Mouse (Mus musculus) forebrain, embryonic 10.5 days (tissue): ENCODE measurements at regions not wholly inside any gene's neighbourhood (a gene's known extent, or its start where the extent isn't known, plus 50 kb on each side); places are given as distances from the start of the nearest gene placed in this dataset.
"Not testable (repeated sequence)": the region's sequence is repeated elsewhere in the genome, so short reads cannot be mapped to it uniquely, and the experiment has no call there.

ENCODE experiments used
- DNase-seq: peaks from one replicate; pipeline ENCODE4 v3.0.0-alpha.2; 2017; ENCODE audit warnings: low spot score; ENCODE audit errors: extremely low spot score
- H3K27ac ChIP-seq: fragments of 300-500 bp; sonication (generic); 2 replicates; pipeline ENCODE4 v1.5.1; 2016; ENCODE audit warnings: mild to moderate bottlenecking
- H3K27me3 ChIP-seq: fragments of 300-500 bp; sonication (generic); 2 replicates; pipeline ENCODE4 v1.6.1; 2016; ENCODE audit warnings: mild to moderate bottlenecking; ENCODE audit not compliant: poor library complexity, severe bottlenecking
- H3K36me3 ChIP-seq: fragments of 300-500 bp; sonication (generic); replicated peaks from 2 replicates; pipeline ENCODE4 v1.6.1; 2016; ENCODE audit warnings: mild to moderate bottlenecking, moderate library complexity
- H3K4me1 ChIP-seq: fragments of 300-500 bp; sonication (generic); 2 replicates; pipeline ENCODE4 v1.6.1; 2016
- H3K4me3 ChIP-seq: fragments of 300-500 bp; sonication (generic); 2 replicates; pipeline ENCODE4 v1.5.1; 2016; ENCODE audit warnings: mild to moderate bottlenecking, moderate library complexity
- H3K9me3 ChIP-seq: fragments of 300-500 bp; sonication (generic); 2 replicates; pipeline ENCODE4 v1.6.1; 2016; ENCODE audit warnings: mild to moderate bottlenecking, moderate library complexity
- WGBS: fragments of 180-500 bp; shearing (Covaris S2); methylation state at CpG from one replicate; pipeline ENCODE4 v1.1.7; 2016; 5-methylcytosine and 5-hydroxymethylcytosine counted together

DNA sequence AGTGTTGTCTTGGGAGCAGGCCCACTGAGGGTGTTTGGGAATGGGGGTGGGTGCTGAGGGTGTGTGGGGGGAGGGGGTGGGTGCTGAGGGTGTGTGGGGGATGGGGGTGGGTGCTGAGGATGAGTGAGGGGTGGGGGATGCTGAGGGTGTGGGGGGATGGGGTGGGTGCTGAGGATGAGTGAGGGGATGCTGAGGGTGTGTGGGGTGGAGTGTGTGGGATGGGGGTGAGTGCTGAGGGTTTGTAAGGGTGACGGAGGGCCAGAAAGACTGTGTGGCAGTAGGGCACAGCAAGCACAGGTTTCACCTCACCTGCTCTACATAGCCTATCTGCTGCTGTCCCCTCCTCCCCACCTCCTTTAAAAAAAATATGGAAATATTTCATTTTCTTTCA is 276.3 kb upstream of the Arglu1 start:
- H3K4me3 ChIP-seq: no peak overlapping the region
- H3K27me3 ChIP-seq: 0 out of 2 replicates have a peak, but pooled peaks cover 4% of the 10 kb centered on the region
- H3K36me3 ChIP-seq: no peaks in the 10 kb centered on the region
- H3K27ac ChIP-seq: peak overlapping the region; percentile 15; the same call in 1 of the 2 replicates
- H3K4me1 ChIP-seq: peaks cover 24% of the 10 kb centered on the region
- no peak for DNase-seq
- H3K9me3 ChIP-seq: no peaks in the 10 kb centered on the region; the same call in 1 of the 2 replicates
- WGBS: 54% methylated on average over 1 of the region's 1 CpGs

- Histone ChIP-seq H3K9me3 (no peaks in the 10 kb centered on the region; the same call in 1 of the 2 replicates), H3K4me3 (no peak overlapping the region), H3K27ac (peak overlapping the region; percentile 15), H3K27me3 (0 out of 2 replicates have a peak, but pooled peaks cover 4% of the 10 kb centered on the region), H3K4me1 (peaks cover 24% of the 10 kb centered on the region), H3K36me3 (no peaks in the 10 kb centered on the region)
- 2% methylated on average over 10 of the region's 10 CpGs for WGBS
- peak; percentile 47 for DNase-seq
Observed at GRCm38 (mm10) chr8:8965983-8966657, 275.8 kb upstream of the Arglu1 start.

DNA sequence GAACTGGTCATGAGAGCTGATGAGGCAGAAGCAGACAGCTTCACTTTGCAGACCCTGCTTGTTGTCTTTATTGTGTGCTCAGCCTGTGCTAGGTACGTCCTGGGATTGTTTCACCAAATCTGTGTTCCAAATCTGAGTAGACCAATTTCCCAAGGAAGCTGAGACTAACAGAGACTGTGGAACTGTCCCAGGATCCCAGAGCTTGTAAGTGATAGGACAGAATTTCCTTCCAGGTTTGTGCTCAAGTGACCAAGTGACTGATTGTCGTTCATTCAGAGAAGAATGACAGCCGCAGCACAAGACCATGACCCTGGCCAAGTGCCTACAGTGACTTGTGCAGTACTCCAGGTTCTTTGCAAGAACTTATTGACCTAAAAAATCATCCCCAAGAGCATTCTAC is 269.9 kb upstream of the Arglu1 start:
- H3K36me3 ChIP-seq: no peaks in the 10 kb centered on the region
- H3K27me3 ChIP-seq: no peaks in the 10 kb centered on the region
- no peak for DNase-seq
- no peak overlapping the region for H3K4me3 ChIP-seq
- 90% methylated on average over 3 of the region's 3 CpGs for WGBS
- no peak overlapping the region for H3K27ac ChIP-seq
- peaks cover 6% of the 10 kb centered on the region for H3K4me1 ChIP-seq
- no peaks in the 10 kb centered on the region; the same call in 1 of the 2 replicates for H3K9me3 ChIP-seq

GRCm38 (mm10) chr8:8959787-8960093 is 269.4 kb upstream of the Arglu1 start:
- no peaks in the 10 kb centered on the region for H3K27me3 ChIP-seq
- no peak for DNase-seq
- 0 out of 2 replicates have a peak, but pooled peaks cover 3% of the 10 kb centered on the region for H3K4me1 ChIP-seq
- no peaks in the 10 kb centered on the region for H3K36me3 ChIP-seq
- 66% methylated on average over 1 of the region's 1 CpGs for WGBS
- H3K27ac ChIP-seq: no peak overlapping the region
- no peaks in the 10 kb centered on the region; the same call in 1 of the 2 replicates for H3K9me3 ChIP-seq
- H3K4me3 ChIP-seq: no peak overlapping the region

DNA sequence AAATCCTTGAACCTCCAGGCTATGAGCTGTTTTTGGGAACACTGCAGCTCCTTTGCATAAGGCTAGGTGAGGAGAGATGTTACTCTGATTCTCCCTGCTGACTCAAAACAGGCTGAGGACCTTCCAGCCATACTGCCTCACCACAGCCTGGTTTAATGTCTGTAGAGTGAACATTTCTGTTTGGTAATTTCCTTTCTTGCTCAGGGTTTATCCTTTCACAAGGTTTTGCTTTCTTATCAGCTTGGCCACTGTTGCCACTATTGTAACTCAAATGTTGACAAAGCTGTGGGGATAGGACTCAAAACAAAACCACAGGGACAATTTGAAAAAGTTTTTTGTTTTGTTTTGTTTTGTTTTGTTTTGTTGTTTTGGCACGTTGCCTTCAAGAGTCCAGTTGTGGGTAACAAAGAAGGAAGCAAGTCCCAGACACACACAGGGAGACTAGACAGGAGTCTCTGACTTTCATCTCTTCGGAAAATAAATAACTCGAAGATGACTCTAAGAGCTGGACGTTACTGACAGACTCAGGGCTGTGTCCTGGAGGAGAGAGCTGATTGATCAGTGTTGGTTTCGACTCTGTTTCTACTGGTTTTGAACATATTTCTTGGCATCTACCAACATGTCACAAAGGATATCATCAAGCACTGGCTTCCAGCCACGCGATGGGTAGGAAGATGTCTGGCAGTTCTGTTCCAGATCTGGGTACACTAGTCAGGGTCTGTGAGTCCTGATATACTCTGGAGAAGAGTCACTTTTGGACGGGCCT is 268.9 kb upstream of the Arglu1 start:
- 89% methylated on average over 8 of the region's 8 CpGs for WGBS

GRCm38 (mm10) chr8:8958140-8958539 is 267.8 kb upstream of the Arglu1 start:
- H3K27me3 ChIP-seq, H3K4me3 ChIP-seq, DNase-seq, H3K4me1 ChIP-seq, H3K9me3 ChIP-seq, H3K27ac ChIP-seq, H3K36me3 ChIP-seq: not testable (repeated sequence)
- WGBS: 86% methylated on average over 8 of the region's 8 CpGs

More for the DNA sequence above, 268.9 kb upstream of the Arglu1 start:
- Histone ChIP-seq H3K36me3 (no peaks in the 10 kb centered on the region), H3K27ac (no peak overlapping the region), H3K4me3 (no peak overlapping the region), H3K27me3 (no peaks in the 10 kb centered on the region), H3K4me1 (0 out of 2 replicates have a peak, but pooled peaks cover 3% of the 10 kb centered on the region), H3K9me3 (no peaks in the 10 kb centered on the region; the same call in 1 of the 2 replicates)
- no peak for DNase-seq

DNA sequence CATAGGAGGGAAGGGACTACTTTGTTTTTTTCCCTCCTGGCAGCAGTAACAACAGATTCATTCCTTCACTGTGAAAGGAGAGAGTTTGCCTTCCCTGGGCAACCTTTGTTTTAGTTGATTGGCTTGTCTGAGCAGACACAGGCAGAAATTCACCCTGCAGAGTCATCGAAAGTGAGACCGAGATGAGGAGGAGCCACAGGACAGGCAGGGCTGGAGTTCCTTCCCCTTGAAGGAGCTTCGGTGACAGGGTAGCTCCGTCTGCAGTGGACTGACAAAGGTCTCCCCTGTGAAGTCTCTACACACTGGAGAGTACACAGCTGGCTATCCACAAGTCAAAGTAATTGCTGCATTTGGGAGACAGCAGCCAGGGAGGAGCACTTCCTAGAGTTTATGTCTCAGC is 261.9 kb upstream of the Arglu1 start:
- Histone ChIP-seq H3K27ac (peak overlapping the region; percentile 65), H3K4me3 (no peak overlapping the region), H3K36me3 (no peaks in the 10 kb centered on the region), H3K4me1 (peaks cover 30% of the 10 kb centered on the region), H3K27me3 (no peaks in the 10 kb centered on the region), H3K9me3 (no peaks in the 10 kb centered on the region)
- 8% methylated on average over 4 of the region's 4 CpGs for WGBS
- no peak for DNase-seq

GRCm38 (mm10) chr8:8951186-8951585 is 260.9 kb upstream of the Arglu1 start:
- H3K4me3 ChIP-seq: no peak overlapping the region
- peaks cover 5% of the 10 kb centered on the region; the same call in 1 of the 2 replicates for H3K27me3 ChIP-seq
- no peak overlapping the region for H3K27ac ChIP-seq
- no peak for DNase-seq
- H3K9me3 ChIP-seq: no peaks in the 10 kb centered on the region
- 56% methylated on average over 9 of the region's 9 CpGs for WGBS
- H3K4me1 ChIP-seq: peaks cover 30% of the 10 kb centered on the region
- H3K36me3 ChIP-seq: no peaks in the 10 kb centered on the region

DNA sequence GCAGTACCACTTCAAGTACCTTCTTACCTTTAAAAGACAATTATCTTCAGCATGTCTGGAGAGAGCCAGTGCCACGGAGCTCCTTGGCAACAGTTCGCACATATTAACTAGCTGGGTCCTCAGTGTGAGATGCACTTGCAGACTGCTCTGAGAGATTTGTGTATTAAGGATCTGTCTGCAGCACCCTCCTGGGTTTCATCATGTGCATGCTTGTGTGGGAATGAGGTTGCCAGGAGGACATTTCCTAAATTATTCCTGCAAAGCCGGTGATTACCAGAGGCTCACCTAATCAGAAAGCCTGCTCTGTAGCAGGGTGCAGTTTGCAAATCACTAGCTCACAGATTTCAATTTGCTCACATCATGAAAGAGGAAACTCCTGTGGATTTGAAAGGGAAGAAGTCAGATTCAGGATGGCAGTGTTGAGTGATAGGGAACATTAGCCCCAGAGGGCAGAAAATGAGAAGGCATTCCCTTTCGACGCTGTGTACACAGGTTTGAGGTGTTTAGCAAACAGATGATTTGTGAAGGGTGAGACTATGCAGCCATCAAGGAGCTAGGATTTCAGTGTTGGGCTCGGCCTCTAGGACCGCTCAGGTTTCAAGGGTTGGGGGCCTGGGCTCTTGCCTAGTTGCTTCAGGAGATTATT is 257.3 kb upstream of the Arglu1 start:
- Histone ChIP-seq H3K27me3 (peaks cover 6% of the 10 kb centered on the region; the same call in 1 of the 2 replicates), H3K4me3 (no peak overlapping the region), H3K27ac (no peak overlapping the region), H3K36me3 (no peaks in the 10 kb centered on the region), H3K9me3 (no peaks in the 10 kb centered on the region), H3K4me1 (peaks cover 35% of the 10 kb centered on the region)
- WGBS: 53% methylated on average over 7 of the region's 7 CpGs
- no peak for DNase-seq

- WGBS: 60% methylated on average over 6 of the region's 6 CpGs
- H3K9me3 ChIP-seq: no peaks in the 10 kb centered on the region
- no peak for DNase-seq
- H3K27ac ChIP-seq: no peak overlapping the region
- H3K4me1 ChIP-seq: peaks cover 31% of the 10 kb centered on the region
- peaks cover 16% of the 10 kb centered on the region for H3K27me3 ChIP-seq
- H3K4me3 ChIP-seq: no peak overlapping the region
- no peaks in the 10 kb centered on the region for H3K36me3 ChIP-seq
Observed at GRCm38 (mm10) chr8:8942991-8943390, 252.7 kb upstream of the Arglu1 start.

DNA sequence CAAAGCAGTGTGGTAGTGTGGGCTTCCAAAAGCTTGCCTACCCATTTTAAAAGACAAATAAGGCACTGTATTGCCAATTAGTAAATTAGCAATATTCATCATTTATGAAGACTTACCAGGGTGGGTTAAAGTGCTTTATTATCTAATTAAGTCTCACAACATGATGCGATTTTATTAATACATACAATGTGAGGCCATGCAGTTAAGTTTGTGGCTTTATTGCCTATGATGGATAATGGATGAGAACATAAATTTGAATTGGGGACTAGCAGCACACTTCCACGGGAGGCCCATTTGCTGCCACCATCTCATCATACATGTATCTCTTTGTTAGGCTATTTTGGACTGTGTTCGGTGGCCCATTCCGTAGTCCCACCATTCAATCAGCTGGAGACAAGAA is 250.6 kb upstream of the Arglu1 start:
- DNase-seq: no peak
- Histone ChIP-seq H3K4me3 (no peak overlapping the region), H3K9me3 (no peaks in the 10 kb centered on the region), H3K4me1 (peaks cover 22% of the 10 kb centered on the region), H3K27ac (no peak overlapping the region), H3K36me3 (no peaks in the 10 kb centered on the region), H3K27me3 (peaks cover 10% of the 10 kb centered on the region)
- 91% methylated on average over 4 of the region's 4 CpGs for WGBS

DNA sequence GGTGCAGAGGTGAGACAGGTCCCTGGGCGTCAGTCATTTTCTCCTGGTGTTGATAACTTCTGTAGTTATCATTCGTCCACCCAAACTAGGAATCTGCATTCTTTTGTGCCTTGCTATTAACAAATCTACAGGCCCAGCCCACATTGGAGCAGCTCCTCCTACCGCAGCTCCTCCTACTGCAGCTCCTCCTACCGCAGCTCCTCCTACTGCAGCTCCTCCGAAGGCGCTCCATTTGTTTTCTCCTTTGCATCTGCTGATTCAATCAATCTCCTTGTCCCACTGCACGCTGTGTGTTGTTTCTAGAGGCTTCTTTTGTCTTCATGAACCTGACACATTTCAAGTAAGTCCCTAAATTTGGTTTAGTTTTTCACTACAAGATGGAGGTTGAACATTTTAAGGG is 248.2 kb upstream of the Arglu1 start:
- Histone ChIP-seq H3K9me3 (no peaks in the 10 kb centered on the region), H3K27ac (no peak overlapping the region), H3K4me1 (peaks cover 25% of the 10 kb centered on the region), H3K36me3 (no peaks in the 10 kb centered on the region), H3K27me3 (peaks cover 10% of the 10 kb centered on the region), H3K4me3 (no peak overlapping the region)
- 86% methylated on average over 7 of the region's 7 CpGs for WGBS
- DNase-seq: no peak

- no peak for DNase-seq
- Histone ChIP-seq H3K27me3 (no peaks in the 10 kb centered on the region), H3K36me3 (no peaks in the 10 kb centered on the region), H3K9me3 (no peaks in the 10 kb centered on the region), H3K4me3 (no peak overlapping the region), H3K4me1 (peaks cover 24% of the 10 kb centered on the region), H3K27ac (no peak overlapping the region)
- WGBS: 87% methylated on average over 3 of the region's 3 CpGs
Observed at GRCm38 (mm10) chr8:8932466-8932865, 242.1 kb upstream of the Arglu1 start.
